Mouse (Mus musculus) cerebellum, postnatal 4 days (tissue): ENCODE measurements around the gene Vwf.

Source experiments
- DNase-seq, 2 experiments: peaks; one replicate each; pipeline ENCODE4 v3.0.0; 2022; ENCODE audit warnings: low spot score in 2 of 2, mixed read lengths in 1 of 2

Vwf gene

DNA sequence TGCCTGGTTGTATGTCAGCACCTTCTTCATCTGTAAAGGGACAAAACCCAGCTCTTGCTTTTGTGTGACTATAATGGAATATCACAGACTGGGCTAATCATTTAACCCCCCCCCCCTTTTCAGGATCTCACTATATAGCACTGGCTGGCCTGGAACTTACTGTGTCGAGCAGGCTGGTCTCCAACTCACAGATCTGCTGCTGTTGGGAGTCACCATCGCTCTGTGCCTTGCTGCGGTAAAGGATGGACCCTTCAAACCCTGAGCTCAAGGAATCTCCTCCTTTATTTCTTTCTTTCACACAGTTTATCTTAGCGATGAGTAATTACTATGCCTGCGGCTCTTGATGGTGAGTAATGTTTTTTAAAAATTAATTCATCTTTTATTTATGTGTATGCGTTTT is at the start of gene Vwf:
TSS of gene Vwf (plus strand) at position 301 of the 400 bp plus-strand sequence.
- DNase-seq = no peak

DNA sequence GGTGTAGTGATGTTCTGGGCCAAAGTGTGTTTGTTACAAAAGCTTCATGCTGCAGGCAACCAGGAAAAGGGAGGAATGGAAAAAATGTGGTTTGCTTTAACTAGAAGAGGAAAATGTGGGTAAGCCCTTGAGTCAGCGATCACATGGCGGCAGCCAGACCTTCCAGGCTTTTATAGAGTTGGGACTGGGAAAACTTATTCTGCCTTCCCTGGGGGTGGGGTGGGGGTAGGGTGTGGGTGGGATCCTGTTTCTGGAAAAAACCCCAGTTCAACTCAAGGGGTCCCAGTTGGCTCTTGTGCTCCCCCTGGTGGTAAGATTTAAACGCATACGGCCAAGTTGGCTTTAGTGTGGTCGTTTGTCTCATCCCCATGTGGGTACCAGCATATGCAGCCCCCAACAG is 48.5 kb upstream of the Vwf start:
- no peak for DNase-seq

DNA sequence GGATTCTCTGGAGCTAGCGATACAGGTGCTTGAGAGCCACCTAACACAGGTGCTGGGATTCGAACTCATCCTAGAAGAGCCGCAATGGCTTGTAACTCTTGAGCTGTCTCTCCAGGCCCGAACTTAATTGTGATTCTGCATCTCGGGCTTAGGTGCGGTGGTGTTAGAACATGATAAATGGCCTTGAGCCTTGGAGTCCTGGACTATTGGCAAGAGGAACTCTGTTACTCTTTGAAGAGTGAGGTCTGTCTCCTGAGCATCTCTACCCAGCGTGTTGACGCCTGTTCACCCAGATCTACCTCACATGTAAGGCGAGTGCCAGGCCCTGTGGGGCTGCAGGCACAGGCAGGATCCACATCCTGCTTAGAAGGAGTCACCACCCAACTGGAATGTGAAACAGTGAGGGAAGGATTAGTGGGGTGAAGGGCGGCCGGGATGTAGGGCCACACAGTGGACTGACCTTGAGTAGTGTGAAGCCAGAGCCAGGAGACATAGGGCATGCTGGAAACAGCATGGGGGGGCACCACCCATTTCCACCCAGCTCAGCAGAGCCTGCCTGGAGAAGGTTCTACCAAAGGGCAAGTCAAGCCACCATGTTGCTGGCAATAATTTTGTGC is 43.3 kb upstream of the Vwf start:
- DNase-seq = no peak

DNA sequence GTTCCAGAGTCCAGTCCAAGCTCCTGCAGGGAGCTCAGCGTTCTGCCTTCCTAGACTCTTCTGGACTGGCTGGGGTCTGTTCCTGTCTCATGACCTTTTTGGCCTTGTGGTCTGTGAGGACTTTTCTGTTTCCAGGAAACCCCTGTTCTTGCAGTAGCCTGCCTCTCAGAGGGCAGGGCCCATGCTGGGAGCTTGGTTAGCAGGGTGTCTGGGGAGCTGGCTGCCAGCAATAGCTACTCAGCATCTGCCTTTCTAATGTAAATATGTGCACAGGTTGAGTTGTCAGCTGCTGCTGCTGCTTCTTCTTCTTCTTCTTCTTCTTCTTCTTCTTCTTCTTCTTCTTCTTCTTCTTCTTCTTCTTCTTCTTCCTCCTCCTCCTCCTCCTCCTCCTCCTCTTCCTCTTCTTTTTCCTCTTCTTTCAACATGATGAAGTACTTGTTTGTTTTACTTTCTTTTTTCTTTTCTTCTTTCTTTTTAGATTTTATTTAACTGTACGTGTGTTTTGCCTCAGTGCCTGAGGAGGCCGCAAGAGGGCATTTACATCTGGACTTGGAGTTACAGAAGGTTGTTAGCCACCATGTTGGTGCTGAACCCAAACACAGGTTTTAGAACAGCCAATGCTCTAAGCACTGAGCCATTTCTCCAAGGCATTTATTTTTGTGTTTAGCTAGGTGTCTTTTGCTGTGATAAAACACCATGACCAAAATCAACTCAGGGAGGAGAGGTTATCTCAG is 41.8 kb upstream of the Vwf start:
- no peak for DNase-seq

DNA sequence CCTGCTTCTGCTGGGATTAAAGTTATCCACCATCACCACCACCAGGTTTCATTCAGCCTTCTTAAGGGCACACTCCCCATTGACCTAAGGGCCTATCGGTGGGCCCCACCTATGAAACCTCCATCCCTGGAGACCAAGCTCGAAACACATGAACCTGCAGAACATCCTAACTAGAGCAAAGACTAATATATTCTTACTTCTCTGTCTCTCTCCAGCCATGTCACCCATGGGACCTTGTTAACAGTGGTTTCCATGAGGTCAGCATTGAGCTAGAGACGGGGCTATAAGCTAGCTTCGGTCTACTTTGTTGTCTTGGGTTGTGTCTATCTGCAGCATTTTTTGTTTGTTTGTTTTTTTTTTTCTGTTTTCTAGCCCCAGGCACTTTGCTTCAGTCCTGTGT is 40.1 kb upstream of the Vwf start:
- DNase-seq = no peak

DNA sequence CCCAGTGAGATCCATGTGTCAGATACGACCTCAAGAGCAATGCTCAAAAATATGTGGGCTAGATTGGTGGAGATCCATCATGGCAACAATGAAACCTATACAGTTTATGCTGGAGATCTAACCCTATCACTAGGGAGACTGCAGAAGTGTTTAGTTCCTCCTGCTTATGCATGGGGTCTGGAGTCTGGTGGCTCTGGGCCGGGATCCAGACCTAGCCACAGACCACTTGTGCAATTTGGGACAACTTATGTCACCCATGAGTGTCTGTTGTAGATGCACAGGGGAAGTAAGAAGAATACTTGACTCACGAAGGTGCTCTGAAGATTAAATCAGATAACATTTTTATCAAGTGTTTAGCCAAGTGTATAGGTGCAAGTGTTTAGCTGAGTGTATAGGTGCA is 36.8 kb upstream of the Vwf start:
- no peak for DNase-seq

DNA sequence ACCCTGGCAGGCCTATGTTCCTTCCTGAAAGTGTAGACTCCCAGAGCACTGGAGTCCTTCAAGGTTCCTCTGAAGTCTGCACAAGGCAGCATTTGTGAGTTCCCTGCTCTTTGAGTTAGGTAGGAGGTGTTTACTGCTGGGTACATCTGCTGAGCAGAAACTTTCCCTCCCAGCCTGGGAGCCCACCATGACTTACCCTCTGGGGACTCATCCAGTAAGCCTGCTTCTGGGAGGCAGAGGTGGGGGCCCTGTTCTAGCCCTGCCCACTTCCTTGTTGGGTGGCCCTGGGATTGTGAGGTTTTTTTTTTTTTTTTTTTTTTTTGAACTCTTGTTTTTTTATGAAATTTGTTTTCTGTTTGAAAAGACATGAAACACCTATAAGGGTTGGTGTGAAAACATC is 35.9 kb upstream of the Vwf start:
- no peak for DNase-seq

DNA sequence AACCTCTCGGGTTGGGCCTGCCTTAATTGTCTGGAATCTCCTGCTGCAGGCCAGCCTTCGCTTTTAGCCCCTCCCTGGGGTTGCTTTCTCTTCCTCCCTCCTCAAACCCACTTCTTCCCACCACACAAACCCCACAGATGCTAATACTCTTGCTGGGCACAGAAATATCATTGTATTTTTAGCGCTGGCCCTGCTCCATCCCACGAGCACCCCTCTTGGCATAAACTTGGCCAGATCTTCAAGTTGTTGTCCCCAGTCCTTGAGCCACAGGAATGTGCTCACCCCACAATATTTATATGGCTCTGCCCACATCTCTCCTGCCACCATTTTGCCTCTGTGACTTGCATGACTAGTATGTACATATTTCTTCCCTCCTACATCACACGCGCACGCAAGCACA is 35.4 kb upstream of the Vwf start:
- DNase-seq = no peak

DNA sequence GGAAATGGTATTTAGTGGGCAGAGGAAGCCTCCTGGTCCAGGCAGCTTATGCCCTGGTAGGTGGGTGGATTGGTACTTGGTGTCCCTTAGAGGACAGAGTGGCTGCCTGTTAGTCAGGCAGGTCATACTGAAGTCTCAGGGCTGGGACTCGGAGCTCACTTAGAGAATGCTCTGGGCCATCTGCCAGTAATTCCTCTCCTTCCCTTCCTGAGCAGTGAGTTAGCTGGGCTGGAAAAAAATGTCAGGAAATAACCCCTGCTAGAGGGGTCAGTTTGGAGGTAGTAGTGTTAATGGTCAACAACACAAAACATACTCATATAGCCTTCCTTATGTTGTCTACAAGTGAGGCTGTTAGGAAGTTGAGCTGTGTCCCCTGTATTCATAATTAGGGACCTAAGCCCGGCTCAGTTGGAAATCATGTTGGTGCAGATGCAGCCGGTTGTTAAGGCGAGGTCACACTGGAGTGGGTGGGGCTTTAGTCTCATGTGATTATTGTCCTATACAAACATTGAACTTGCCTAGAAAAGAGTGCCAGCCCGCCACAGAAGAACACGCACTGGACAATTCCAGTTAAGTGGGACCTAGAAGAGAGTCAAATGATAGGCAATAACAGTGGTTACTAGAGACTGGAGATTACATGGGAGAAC is 33.5 kb upstream of the Vwf start:
- DNase-seq = no peak

DNA sequence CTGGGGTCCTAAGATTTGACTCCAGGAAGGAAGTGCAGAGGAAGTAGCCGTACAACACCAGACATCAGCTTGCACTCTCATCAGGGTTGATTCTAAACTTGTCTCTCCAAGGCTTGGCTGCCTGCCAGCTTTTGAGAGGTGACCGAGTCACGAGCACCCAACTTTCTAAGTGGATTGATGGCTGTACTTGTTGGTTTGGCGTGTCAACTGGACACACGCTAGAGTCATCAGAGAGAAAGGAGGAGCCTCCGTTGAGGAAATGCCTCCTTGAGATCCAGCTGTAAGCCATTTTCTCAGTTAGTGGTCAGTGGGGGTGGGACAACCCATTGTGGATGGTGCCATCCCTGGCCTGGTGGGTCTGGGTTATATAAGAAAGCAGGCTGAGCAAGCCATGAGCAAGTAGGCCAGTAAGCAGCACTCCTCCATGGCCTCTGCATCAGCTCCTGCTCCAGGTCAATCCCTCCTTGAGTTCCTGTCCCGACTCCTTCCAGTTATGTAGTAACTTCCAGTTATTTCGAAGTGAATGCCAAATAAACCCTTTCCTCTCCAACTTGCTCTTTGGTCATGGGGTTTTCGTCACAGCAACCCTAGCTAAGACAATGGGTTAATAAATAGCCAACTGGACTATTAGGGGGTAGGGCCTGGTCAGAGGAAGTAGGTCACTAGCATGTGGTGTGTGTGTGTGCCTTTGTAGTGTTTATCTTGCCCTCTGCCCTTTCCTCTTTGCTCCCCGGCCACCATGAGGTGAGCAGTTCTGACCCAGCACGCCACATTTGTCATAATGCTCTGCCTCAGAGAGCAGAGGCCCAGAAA is 30.9 kb upstream of the Vwf start:
- no peak for DNase-seq

DNA sequence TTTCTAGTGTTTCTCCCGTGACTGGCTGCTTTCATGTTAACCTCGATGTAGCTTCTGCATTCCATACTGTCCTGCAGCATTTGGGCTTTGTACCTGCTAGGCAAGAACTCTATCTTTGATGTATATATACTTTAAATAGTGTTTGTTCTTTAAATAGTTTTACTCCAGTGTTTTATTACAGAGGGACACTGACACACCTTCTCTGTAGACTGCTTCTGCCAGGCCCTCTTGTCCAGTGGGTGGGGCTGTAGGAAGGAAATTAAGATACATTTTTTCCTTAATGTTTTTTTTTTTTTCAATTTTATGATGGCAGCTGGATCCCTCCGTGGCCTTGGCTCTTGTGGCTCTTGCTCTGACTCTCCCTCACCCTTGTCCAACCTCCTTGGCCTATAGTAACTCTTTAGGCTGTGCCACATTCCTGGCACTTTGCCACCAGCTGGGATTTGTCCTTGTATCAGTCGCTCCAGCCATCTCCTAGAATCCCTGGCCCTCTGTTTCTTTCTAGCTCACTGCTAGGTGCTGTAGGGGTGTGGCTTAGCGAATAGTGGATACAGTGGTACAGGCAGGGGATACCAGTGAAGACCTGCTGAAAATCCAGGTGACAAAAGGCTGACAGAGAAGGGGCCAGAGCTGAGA is 24.9 kb upstream of the Vwf start:
- DNase-seq = no peak

DNA sequence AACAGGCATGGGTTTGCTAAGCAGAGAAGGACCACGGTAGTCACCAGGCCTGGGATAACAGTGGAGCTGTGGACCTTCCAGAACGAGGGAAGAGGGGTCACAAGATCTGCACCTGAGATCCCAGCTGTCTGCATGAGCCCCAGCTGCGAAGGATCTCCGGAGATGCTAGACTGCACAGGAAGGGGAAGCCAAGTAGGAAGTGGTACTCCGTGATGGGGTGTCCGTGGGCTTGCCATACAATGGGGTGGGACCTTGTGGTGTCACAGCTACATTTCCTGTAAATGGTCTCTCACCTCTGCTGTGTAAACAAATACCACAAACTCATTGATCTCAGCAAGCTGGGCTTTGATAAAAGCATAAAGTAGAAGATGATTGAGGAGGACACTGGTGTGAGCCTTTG is 22.5 kb upstream of the Vwf start:
- no peak for DNase-seq

DNA sequence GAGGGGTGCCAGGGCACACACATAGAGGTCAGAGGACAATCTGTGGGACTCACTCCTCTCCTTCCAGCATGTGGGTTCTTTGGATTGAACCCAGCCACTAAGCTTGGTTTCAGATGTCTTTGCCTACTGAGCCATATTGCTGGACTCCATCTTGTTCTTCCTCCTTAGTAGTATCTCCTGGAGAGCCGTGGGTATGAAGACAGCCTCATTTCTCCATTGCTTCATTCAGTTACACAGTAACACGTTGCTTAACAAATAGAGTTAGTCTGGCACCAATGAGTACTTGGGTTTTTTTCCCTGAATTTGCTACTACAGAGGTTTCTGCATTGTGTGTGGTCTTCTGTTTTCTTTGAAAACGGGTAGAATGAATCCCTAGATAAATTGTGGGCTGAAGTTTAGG is 20.5 kb upstream of the Vwf start:
- no peak for DNase-seq

DNA sequence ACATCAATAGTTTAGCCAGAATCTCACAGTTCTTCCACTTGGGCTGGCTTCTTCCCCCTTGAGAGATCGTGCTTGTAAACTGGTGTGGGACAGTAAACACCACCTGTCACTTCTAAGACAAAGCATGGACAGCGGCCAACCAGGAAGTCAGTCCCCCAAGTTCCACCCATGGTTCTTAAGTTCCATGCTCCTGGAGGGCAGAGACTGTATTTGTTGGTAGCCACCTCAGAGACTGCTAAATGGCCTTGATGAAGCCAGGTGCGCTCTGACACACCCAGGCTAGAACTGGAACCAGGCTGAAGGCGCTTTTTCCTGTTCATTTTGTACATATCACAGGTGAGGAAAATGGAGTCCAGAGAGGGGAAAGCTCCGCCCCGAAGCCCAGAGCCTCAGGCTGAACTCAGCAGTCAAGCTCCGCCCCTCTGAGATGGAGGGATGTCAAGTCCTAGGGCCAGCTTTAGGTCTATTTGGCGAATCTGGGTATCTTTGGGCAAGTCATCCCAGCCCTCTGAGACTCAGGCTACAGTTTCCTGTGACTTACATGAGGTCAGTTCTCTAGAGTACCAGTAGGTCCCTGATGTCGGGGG is 17.9 kb upstream of the Vwf start:
- DNase-seq = no peak

DNA sequence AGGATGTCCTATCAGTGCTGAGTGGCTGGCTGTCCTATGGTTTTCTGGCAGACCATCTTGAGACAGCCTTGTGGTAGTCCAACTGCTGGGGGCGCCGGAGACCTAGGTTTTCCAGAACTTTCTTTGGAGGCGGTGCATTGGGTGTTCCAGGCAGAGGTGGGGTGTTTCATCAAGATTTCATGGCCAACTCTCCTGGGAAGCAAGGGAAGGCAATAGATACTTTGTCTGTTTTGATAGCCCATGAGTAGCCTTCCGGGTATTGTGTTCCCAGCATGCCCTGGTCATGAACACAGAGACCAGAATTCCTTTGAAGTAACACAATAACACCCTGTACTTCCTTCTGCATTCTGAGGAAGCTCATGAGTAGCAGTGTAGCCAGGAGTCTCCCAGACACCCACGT is 17.1 kb upstream of the Vwf start:
- no peak for DNase-seq

DNA sequence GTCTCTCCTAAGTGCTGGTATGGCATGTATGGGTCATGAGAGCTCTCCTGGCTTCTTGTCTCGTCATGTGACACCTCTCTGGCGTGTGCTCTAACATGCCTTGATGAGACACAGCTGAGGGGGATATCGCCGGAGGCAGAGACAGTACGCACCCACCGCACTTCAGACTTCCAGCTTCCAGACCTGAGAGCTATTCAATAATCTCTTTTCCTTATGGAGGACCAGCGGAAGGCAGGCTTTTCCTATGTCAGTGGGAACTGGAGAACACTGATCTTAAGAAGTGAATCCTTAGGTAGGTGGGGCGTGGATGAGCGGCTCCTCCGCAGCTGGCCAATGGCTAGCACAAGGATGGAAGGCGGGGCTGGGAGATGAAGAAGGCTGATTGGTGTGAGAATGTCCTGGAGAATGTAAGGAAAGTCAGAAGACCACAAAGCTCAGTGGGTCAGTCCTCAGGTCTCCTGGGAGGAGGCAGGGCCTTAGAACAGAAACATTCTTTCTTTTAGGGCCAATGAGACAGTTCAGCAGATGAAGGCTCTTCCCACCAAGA is 13.4 kb upstream of the Vwf start:
- DNase-seq = no peak

DNA sequence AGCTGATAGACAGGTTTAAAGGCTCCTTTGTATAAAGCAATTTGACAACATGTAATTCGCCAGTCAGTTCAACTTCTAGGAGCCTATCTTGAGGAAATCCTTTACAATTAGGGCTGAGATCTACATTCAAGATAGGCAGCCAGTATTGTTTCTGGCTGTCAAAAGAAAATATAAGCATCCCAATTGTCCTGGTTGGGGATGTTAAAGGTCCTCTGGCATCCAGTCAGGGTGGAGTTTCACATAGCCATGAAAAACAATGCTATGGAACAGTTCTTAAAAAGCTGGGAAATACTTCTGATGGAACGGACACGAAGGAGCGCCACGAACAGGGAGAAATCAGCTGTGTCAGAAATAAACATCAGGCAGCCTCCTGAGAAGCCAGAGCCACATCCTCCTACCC is 11.6 kb upstream of the Vwf start:
- no peak for DNase-seq

DNA sequence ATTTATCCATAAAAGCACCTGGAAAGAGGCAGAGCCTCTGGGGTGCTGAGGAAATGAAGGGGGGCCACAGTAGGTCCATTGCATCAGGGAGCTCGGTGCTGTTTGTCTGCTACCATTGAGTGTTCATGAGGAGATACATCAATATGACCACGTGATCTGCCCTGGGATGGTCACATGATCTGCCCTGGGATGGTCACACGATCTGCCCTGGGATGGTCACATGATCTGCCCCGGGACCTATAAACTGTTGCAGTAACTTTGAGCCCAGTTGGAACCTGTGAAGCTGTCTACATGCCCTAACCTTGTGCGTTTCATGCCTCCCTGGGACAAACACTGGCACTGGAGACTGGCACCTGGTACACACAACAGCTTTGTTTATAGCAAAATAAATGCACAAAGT is 8.1 kb upstream of the Vwf start:
- no peak for DNase-seq

DNA sequence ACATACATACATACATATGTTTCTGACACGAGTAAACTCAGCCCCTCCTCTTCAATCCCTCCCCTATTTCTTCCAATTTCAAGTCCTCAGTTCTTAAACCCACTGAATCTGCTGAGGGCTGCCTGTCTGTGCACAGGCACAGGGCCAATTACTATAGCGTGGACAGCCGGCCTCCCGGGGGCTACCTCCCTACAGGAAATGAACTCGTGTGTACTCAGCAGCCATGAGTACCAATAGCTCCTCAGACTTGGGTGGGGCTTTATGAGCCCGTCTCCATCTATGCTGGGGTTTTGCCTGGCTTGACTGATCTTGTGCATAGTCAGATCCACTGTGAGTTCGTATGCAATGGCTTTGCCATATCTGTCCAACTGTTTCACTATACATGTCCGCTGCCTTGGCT is 7.2 kb upstream of the Vwf start:
- no peak for DNase-seq

DNA sequence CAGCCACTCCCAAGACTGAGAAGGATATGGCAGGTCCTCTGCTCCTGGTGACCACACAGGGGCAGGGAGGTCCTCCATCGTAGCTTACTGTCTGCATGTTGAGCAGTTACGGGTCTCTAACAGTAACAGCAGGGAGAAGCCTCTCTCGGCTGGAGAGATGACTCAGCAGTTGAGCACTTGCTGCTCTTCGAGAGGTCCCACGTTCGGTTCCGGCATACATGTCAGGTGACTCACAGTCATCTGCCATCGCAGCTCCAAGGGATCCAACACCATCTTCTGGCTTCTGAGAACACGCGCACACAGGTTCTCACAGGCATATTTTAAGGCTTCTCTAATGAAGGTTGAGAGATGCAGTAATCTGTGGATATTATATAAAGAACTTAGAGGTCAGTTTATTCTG is 6.4 kb upstream of the Vwf start:
- no peak for DNase-seq

DNA sequence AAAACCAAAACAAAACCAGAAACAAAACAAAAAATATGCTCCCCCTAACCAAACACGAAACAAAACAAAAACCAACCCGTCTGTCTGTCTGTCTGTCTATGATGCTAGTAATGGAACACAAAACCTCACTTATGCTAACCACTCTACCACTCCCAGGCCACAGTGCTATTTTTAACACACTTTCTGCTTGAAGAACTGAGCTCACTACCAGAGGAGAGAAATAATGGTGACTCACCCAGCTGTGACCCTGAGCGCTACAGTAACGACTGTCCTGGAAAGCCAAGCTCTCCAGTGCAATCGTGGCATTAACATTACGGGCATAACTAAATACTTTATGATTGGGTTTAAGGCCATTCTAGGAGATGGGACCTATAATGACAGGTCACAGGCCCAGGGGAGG is 5.7 kb upstream of the Vwf start:
- DNase-seq = no peak
